Mouse (Mus musculus) G1E (cell line): ENCODE measurements at regions not wholly inside any gene's neighbourhood (a gene's known extent, or its start where the extent isn't known, plus 50 kb on each side); places are given as distances from the start of the nearest gene placed in this dataset.

Source experiments
- CTCF ChIP-seq: IDR thresholded peaks from 2 replicates; pipeline ENCODE4 v1.5.1; 2012; ENCODE audit warnings: low read depth, low read length, inconsistent platforms, mixed read lengths
- TAL1 ChIP-seq: conservative IDR thresholded peaks from 2 replicates; pipeline ENCODE4 v1.6.1; 2012; ENCODE audit warnings: low read depth, low read length, inconsistent platforms, mixed read lengths

DNA sequence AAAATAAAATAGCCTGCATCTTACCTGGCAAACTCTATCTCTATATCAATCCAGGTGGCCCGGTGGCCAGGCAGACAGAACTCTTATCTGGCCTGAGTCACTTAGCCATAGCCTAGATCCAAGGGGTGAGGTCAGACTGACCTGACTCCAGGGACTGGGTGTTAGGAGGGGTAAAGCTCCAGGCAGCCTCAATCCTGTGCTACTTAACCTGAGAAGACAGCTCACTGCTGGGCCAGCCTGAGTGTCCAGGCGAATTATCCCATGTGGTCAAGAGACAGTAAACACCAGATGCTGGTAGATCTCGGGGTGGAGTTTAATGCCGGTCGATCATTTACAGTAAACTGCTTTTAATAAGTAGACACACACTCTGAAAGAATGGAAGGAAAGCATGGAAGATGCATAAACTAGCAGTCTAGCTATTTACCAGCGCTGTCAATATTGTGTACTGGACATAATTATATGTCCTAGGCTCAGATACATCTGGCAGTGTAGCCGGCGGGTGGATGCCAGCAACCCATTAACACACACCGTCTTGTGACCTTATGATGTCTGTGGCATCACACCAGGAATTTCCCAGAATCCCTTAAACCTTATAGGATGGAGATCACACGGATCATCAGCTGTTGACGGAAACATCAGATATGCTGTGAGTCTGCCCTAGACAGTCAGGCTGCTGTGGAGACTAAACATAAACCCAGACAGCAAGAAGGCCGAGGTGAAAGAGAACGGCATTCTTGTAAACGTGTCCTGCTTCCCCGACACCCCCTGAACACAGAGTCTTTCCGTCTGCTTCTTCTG lies 153.9 kb upstream of the Ubl3 start:
- TF ChIP-seq CTCF = no peak
- TF ChIP-seq TAL1 = no peak
